Mouse (Mus musculus) limb, embryonic 13.5 days (tissue): ENCODE measurements at regions not wholly inside any gene's neighbourhood (a gene's known extent, or its start where the extent isn't known, plus 50 kb on each side); places are given as distances from the start of the nearest gene placed in this dataset.

Experiments
- ATAC-seq: fragments of 200-750 bp; cut with Nextera tagmentation; 2 replicates; pipeline ENCODE4 v1.8.0; 2017; ENCODE audit warnings: low read depth, moderate number of reproducible peaks, moderate TSS enrichment; ENCODE audit not compliant: low FRiP score
- H3K27ac ChIP-seq: fragments of 300-500 bp; sonication (generic); 2 replicates; pipeline ENCODE4 v1.5.1; 2015; ENCODE audit warnings: inconsistent platforms, mild to moderate bottlenecking, moderate library complexity
- H3K27me3 ChIP-seq: fragments of 300-500 bp; sonication (generic); 2 replicates; pipeline ENCODE4 v1.6.1; 2015; ENCODE audit warnings: mild to moderate bottlenecking, inconsistent platforms
- H3K36me3 ChIP-seq: fragments of 300-500 bp; sonication (generic); 2 replicates; pipeline ENCODE4 v1.6.1; 2015; ENCODE audit warnings: inconsistent platforms, mild to moderate bottlenecking, moderate library complexity
- H3K4me1 ChIP-seq: fragments of 300-500 bp; sonication (generic); 2 replicates; pipeline ENCODE4 v1.6.1; 2015; ENCODE audit warnings: inconsistent platforms
- H3K4me2 ChIP-seq: fragments of 300-500 bp; sonication (generic); replicated peaks from 2 replicates; pipeline ENCODE4 v1.6.1; 2015; ENCODE audit warnings: inconsistent platforms, mild to moderate bottlenecking, moderate library complexity
- H3K4me3 ChIP-seq: fragments of 300-500 bp; sonication (generic); 2 replicates; pipeline ENCODE4 v1.5.1; 2015; ENCODE audit warnings: moderate library complexity, mild to moderate bottlenecking, inconsistent platforms
- H3K9ac ChIP-seq: fragments of 300-500 bp; sonication (generic); 2 replicates; pipeline ENCODE4 v1.6.1; 2015; ENCODE audit warnings: mild to moderate bottlenecking, inconsistent platforms
- H3K9me3 ChIP-seq: fragments of 300-500 bp; sonication (generic); 2 replicates; pipeline ENCODE4 v1.6.1; 2016; ENCODE audit warnings: inconsistent platforms
- WGBS: fragments of 180-500 bp; shearing (Covaris S2); methylation state at CpG from one replicate; pipeline ENCODE4 v1.1.7; 2015; 5-methylcytosine and 5-hydroxymethylcytosine counted together

GRCm38 (mm10) chr3:58056191-58057063 is 208.5 kb upstream of the Pfn2 start:
- H3K27ac ChIP-seq = no peak overlapping the region
- ATAC-seq = no peak
- WGBS = 61% methylated on average over 10 of the region's 10 CpGs

GRCm38 (mm10) chr3:58057064-58057396 is 209.2 kb upstream of the Pfn2 start:
- H3K27ac ChIP-seq = no peak overlapping the region
- H3K36me3 ChIP-seq = no peaks in the 10 kb centered on the region
- H3K4me1 ChIP-seq = no peaks in the 10 kb centered on the region
- H3K9me3 ChIP-seq = no peaks in the 10 kb centered on the region
- ATAC-seq = no peak
- H3K4me3 ChIP-seq = no peak overlapping the region
- WGBS = 85% methylated on average over 2 of the region's 2 CpGs
- no peak overlapping the region for H3K4me2 ChIP-seq
- H3K9ac ChIP-seq = no peak overlapping the region
- H3K27me3 ChIP-seq = no peaks in the 10 kb centered on the region

More at GRCm38 (mm10) chr3:58056191-58057063, 208.5 kb upstream of the Pfn2 start:
- Histone ChIP-seq H3K36me3 (no peaks in the 10 kb centered on the region), H3K27me3 (no peaks in the 10 kb centered on the region), H3K4me1 (no peaks in the 10 kb centered on the region), H3K9ac (no peak overlapping the region), H3K9me3 (no peaks in the 10 kb centered on the region), H3K4me3 (no peak overlapping the region), H3K4me2 (no peak overlapping the region)

- H3K4me1 ChIP-seq = no peaks in the 10 kb centered on the region
- no peaks in the 10 kb centered on the region for H3K27me3 ChIP-seq
- no peaks in the 10 kb centered on the region for H3K36me3 ChIP-seq
- no peak overlapping the region for H3K27ac ChIP-seq
- no peak for ATAC-seq
- 63% methylated on average over 10 of the region's 10 CpGs for WGBS
- no peak overlapping the region for H3K4me2 ChIP-seq
- no peak overlapping the region for H3K9ac ChIP-seq
- no peak overlapping the region for H3K4me3 ChIP-seq
- no peaks in the 10 kb centered on the region for H3K9me3 ChIP-seq
Measured at GRCm38 (mm10) chr3:58058134-58058533, 210.3 kb upstream of the Pfn2 start.

GRCm38 (mm10) chr3:58063852-58064549 is 216.1 kb upstream of the Pfn2 start:
- Histone ChIP-seq H3K9me3 (no peaks in the 10 kb centered on the region), H3K36me3 (no peaks in the 10 kb centered on the region), H3K27me3 (no peaks in the 10 kb centered on the region), H3K9ac (no peak overlapping the region), H3K4me1 (no peaks in the 10 kb centered on the region), H3K4me3 (no peak overlapping the region), H3K4me2 (no peak overlapping the region), H3K27ac (no peak overlapping the region)
- ATAC-seq = no peak
- 83% methylated on average over 7 of the region's 7 CpGs for WGBS

- WGBS = 53% methylated on average over 3 of the region's 3 CpGs
- H3K27me3 ChIP-seq = no peaks in the 10 kb centered on the region
- ATAC-seq = no peak
Measured at GRCm38 (mm10) chr3:58071574-58071973, 223.7 kb upstream of the Pfn2 start.

GRCm38 (mm10) chr3:58072230-58072839 is 224.5 kb upstream of the Pfn2 start:
- H3K36me3 ChIP-seq = no peaks in the 10 kb centered on the region
- no peaks in the 10 kb centered on the region for H3K9me3 ChIP-seq
- no peak overlapping the region for H3K9ac ChIP-seq
- no peaks in the 10 kb centered on the region for H3K27me3 ChIP-seq
- no peak overlapping the region for H3K4me2 ChIP-seq
- no peaks in the 10 kb centered on the region for H3K4me1 ChIP-seq
- 81% methylated on average over 5 of the region's 5 CpGs for WGBS
- no peak for ATAC-seq
- no peak overlapping the region for H3K27ac ChIP-seq
- no peak overlapping the region for H3K4me3 ChIP-seq

More at GRCm38 (mm10) chr3:58071574-58071973, 223.7 kb upstream of the Pfn2 start:
- Histone ChIP-seq H3K4me3 (no peak overlapping the region), H3K9ac (no peak overlapping the region), H3K4me1 (no peaks in the 10 kb centered on the region), H3K36me3 (no peaks in the 10 kb centered on the region), H3K27ac (no peak overlapping the region), H3K9me3 (no peaks in the 10 kb centered on the region), H3K4me2 (no peak overlapping the region)

GRCm38 (mm10) chr3:58089344-58090139 is 241.7 kb upstream of the Pfn2 start:
- no peak overlapping the region for H3K9ac ChIP-seq
- no peak overlapping the region for H3K4me3 ChIP-seq
- H3K36me3 ChIP-seq = no peaks in the 10 kb centered on the region
- no peak overlapping the region for H3K4me2 ChIP-seq
- no peak overlapping the region for H3K27ac ChIP-seq
- no peaks in the 10 kb centered on the region for H3K9me3 ChIP-seq
- no peaks in the 10 kb centered on the region for H3K27me3 ChIP-seq
- no peak for ATAC-seq
- 82% methylated on average over 24 of the region's 24 CpGs for WGBS
- H3K4me1 ChIP-seq = no peaks in the 10 kb centered on the region

GRCm38 (mm10) chr3:58090396-58090795 is 242.5 kb upstream of the Pfn2 start:
- H3K9me3 ChIP-seq = no peaks in the 10 kb centered on the region
- no peaks in the 10 kb centered on the region for H3K36me3 ChIP-seq
- WGBS = 86% methylated on average over 8 of the region's 8 CpGs
- H3K4me3 ChIP-seq = no peak overlapping the region
- no peak overlapping the region; the same call in 1 of the 2 replicates for H3K27ac ChIP-seq
- no peak overlapping the region for H3K9ac ChIP-seq
- no peaks in the 10 kb centered on the region for H3K27me3 ChIP-seq
- no peak overlapping the region for H3K4me2 ChIP-seq
- no peaks in the 10 kb centered on the region for H3K4me1 ChIP-seq
- no peak for ATAC-seq

- H3K4me2 ChIP-seq = no peak overlapping the region
- 90% methylated on average over 6 of the region's 6 CpGs for WGBS
- H3K36me3 ChIP-seq = no peaks in the 10 kb centered on the region
- no peaks in the 10 kb centered on the region for H3K27me3 ChIP-seq
- ATAC-seq = no peak
- no peaks in the 10 kb centered on the region for H3K4me1 ChIP-seq
- no peak overlapping the region for H3K4me3 ChIP-seq
- H3K9me3 ChIP-seq = no peaks in the 10 kb centered on the region
- no peak overlapping the region for H3K27ac ChIP-seq
- H3K9ac ChIP-seq = no peak overlapping the region
Measured at GRCm38 (mm10) chr3:58091466-58092176, 243.7 kb upstream of the Pfn2 start.

- Histone ChIP-seq H3K27ac (no peak overlapping the region), H3K4me3 (no peak overlapping the region), H3K27me3 (no peaks in the 10 kb centered on the region), H3K4me1 (no peaks in the 10 kb centered on the region), H3K9ac (no peak overlapping the region), H3K9me3 (no peaks in the 10 kb centered on the region), H3K36me3 (no peaks in the 10 kb centered on the region), H3K4me2 (no peak overlapping the region)
- ATAC-seq = no peak
- 74% methylated on average over 5 of the region's 5 CpGs for WGBS
Measured at GRCm38 (mm10) chr3:58110911-58111476, 263.1 kb upstream of the Pfn2 start.

GRCm38 (mm10) chr3:58112431-58112856 is 264.6 kb upstream of the Pfn2 start:
- Histone ChIP-seq H3K4me1 (no peaks in the 10 kb centered on the region), H3K4me3 (no peak overlapping the region), H3K9me3 (no peaks in the 10 kb centered on the region), H3K27ac (no peak overlapping the region), H3K9ac (no peak overlapping the region), H3K36me3 (no peaks in the 10 kb centered on the region), H3K27me3 (no peaks in the 10 kb centered on the region), H3K4me2 (no peak overlapping the region)
- WGBS = 67% methylated on average over 7 of the region's 7 CpGs
- ATAC-seq = no peak
